Mouse (Mus musculus): ENCODE results near the gene Ankrd45. TPM values are rescaled to one million over a fixed set of nuclear protein-coding genes. Genes with fewer than 3 reads are reported as not detected.
"Not testable (repeated sequence)": the region's sequence is repeated elsewhere in the genome, so short reads cannot be mapped to it uniquely, and the experiment has no call there.

Gene Ankrd45
- polyA plus RNA-seq, 1 experiment = not detected

- Histone ChIP-seq H3K27ac (ENCODE audit: insufficient read depth, low read depth, low read length) (no peak overlapping the region), H3K27me3 (ENCODE audit: control insufficient read depth, insufficient read depth, low read length) (no peaks in the 10 kb centered on the region), H3K36me3 (ENCODE audit: control insufficient read depth, insufficient read depth, low read length) (no peaks in the 10 kb centered on the region), H3K4me3 (ENCODE audit: low read depth, low read length) (peak overlapping the region; percentile 7; the same call in 1 of the 2 replicates), H3K4me1 (ENCODE audit: control insufficient read depth, insufficient read depth, insufficient read length, low read length) (no peaks in the 10 kb centered on the region; the same call in 1 of the 2 replicates)
- 37% methylated on average over 9 of the region's 9 CpGs for WGBS
- no peak for TF ChIP-seq CTCF (IDR thresholded peaks at IDR 0.05; ENCODE audit: extremely low read depth, insufficient read length, insufficient replicate concordance, low read depth, low read length)
Measured at GRCm38 (mm10) chr1:161183677-161184076, 41.2 kb downstream of the Ankrd45 start.

GRCm38 (mm10) chr1:161185431-161185830, 42.9 kb downstream of the Ankrd45 start:
- no peaks in the 10 kb centered on the region for H3K27me3 ChIP-seq (ENCODE audit: control insufficient read depth, insufficient read depth, low read length)
- 86% methylated on average over 3 of the region's 3 CpGs for WGBS

GRCm38 (mm10) chr1:161190253-161190910, 47.9 kb downstream of the Ankrd45 start:
- 67% methylated on average over 9 of the region's 9 CpGs for WGBS
- H3K4me1 ChIP-seq (ENCODE audit: control insufficient read depth, insufficient read depth, insufficient read length, low read length) = no peaks in the 10 kb centered on the region
- H3K4me3 ChIP-seq (ENCODE audit: low read depth, low read length) = no peak overlapping the region
- no peak overlapping the region for H3K27ac ChIP-seq (ENCODE audit: insufficient read depth, low read depth, low read length)
- H3K27me3 ChIP-seq (ENCODE audit: control insufficient read depth, insufficient read depth, low read length) = no peaks in the 10 kb centered on the region; the same call in 1 of the 2 replicates
- no peaks in the 10 kb centered on the region for H3K36me3 ChIP-seq (ENCODE audit: control insufficient read depth, insufficient read depth, low read length)
- TF ChIP-seq POLR2A (IDR thresholded peaks at IDR 0.05; ENCODE audit: low read depth, low read length) (no peak), CTCF (IDR thresholded peaks at IDR 0.05; ENCODE audit: extremely low read depth, insufficient read length, insufficient replicate concordance, low read depth, low read length) (no peak)

More at GRCm38 (mm10) chr1:161185431-161185830, 42.9 kb downstream of the Ankrd45 start:
- Histone ChIP-seq H3K4me3 (ENCODE audit: low read depth, low read length) (no peak overlapping the region), H3K36me3 (ENCODE audit: control insufficient read depth, insufficient read depth, low read length) (no peaks in the 10 kb centered on the region), H3K4me1 (ENCODE audit: control insufficient read depth, insufficient read depth, insufficient read length, low read length) (no peaks in the 10 kb centered on the region; the same call in 1 of the 2 replicates), H3K27ac (ENCODE audit: insufficient read depth, low read depth, low read length) (no peak overlapping the region)
- no peak for TF ChIP-seq CTCF (IDR thresholded peaks at IDR 0.05; ENCODE audit: extremely low read depth, insufficient read length, insufficient replicate concordance, low read depth, low read length)
- TF ChIP-seq POLR2A (IDR thresholded peaks at IDR 0.05; ENCODE audit: low read depth, low read length) = no peak

GRCm38 (mm10) chr1:161195541-161196351, 53.3 kb downstream of the Ankrd45 start:
- H3K4me3 ChIP-seq (ENCODE audit: low read depth, low read length) = peak overlapping the region; percentile 3; the same call in 1 of the 2 replicates
- under 1% methylated on average over 16 of the region's 16 CpGs for WGBS
- no peaks in the 10 kb centered on the region for H3K36me3 ChIP-seq (ENCODE audit: control insufficient read depth, insufficient read depth, low read length)
- no peaks in the 10 kb centered on the region; the same call in 1 of the 2 replicates for H3K27me3 ChIP-seq (ENCODE audit: control insufficient read depth, insufficient read depth, low read length)
- H3K27ac ChIP-seq (ENCODE audit: insufficient read depth, low read depth, low read length) = no peak overlapping the region
- no peak for TF ChIP-seq POLR2A (IDR thresholded peaks at IDR 0.05; ENCODE audit: low read depth, low read length)
- TF ChIP-seq CTCF (IDR thresholded peaks at IDR 0.05; ENCODE audit: extremely low read depth, insufficient read length, insufficient replicate concordance, low read depth, low read length) = no peak
- H3K4me1 ChIP-seq (ENCODE audit: control insufficient read depth, insufficient read depth, insufficient read length, low read length) = no peaks in the 10 kb centered on the region

- not testable (repeated sequence) for H3K4me1 ChIP-seq (ENCODE audit: control insufficient read depth, insufficient read depth, insufficient read length, low read length); H3K27me3 ChIP-seq (ENCODE audit: control insufficient read depth, insufficient read depth, low read length); H3K36me3 ChIP-seq (ENCODE audit: control insufficient read depth, insufficient read depth, low read length); H3K27ac ChIP-seq (ENCODE audit: insufficient read depth, low read depth, low read length)
- 38% methylated on average over 11 of the region's 11 CpGs for whole genome bisulfite sequencing
- H3K4me3 ChIP-seq (ENCODE audit: low read depth, low read length) = peak overlapping the region; percentile 3; the same call in 1 of the 2 replicates
Measured at GRCm38 (mm10) chr1:161196364-161196763, 53.9 kb downstream of the Ankrd45 start.

- WGBS = 62% methylated on average over 5 of the region's 5 CpGs
- Histone ChIP-seq H3K36me3 (ENCODE audit: control insufficient read depth, insufficient read depth, low read length) (no peaks in the 10 kb centered on the region), H3K27me3 (ENCODE audit: control insufficient read depth, insufficient read depth, low read length) (no peaks in the 10 kb centered on the region), H3K4me1 (ENCODE audit: control insufficient read depth, insufficient read depth, insufficient read length, low read length) (no peaks in the 10 kb centered on the region), H3K27ac (ENCODE audit: insufficient read depth, low read depth, low read length) (no peak overlapping the region), H3K4me3 (ENCODE audit: low read depth, low read length) (no peak overlapping the region)
- TF ChIP-seq POLR2A (IDR thresholded peaks at IDR 0.05; ENCODE audit: low read depth, low read length) (no peak), CTCF (IDR thresholded peaks at IDR 0.05; ENCODE audit: extremely low read depth, insufficient read length, insufficient replicate concordance, low read depth, low read length) (no peak)
Measured at GRCm38 (mm10) chr1:161199856-161200255, 57.4 kb downstream of the Ankrd45 start.

- TF ChIP-seq CTCF (IDR thresholded peaks at IDR 0.05; ENCODE audit: extremely low read depth, insufficient read length, insufficient replicate concordance, low read depth, low read length) = peak; percentile 84; the same call in 1 of the 2 replicates
- no peak for TF ChIP-seq POLR2A (IDR thresholded peaks at IDR 0.05; ENCODE audit: low read depth, low read length)
- Histone ChIP-seq H3K4me3 (ENCODE audit: low read depth, low read length) (no peak overlapping the region), H3K4me1 (ENCODE audit: control insufficient read depth, insufficient read depth, insufficient read length, low read length) (no peaks in the 10 kb centered on the region), H3K27me3 (ENCODE audit: control insufficient read depth, insufficient read depth, low read length) (no peaks in the 10 kb centered on the region), H3K36me3 (ENCODE audit: control insufficient read depth, insufficient read depth, low read length) (no peaks in the 10 kb centered on the region), H3K27ac (ENCODE audit: insufficient read depth, low read depth, low read length) (no peak overlapping the region)
- 34% methylated on average over 4 of the region's 4 CpGs for WGBS
Measured at GRCm38 (mm10) chr1:161214465-161214864, 72.0 kb downstream of the Ankrd45 start.
